Mouse (Mus musculus): ENCODE data around the gene Kera. TPM values are rescaled to one million over a fixed set of nuclear protein-coding genes. Genes with fewer than 3 reads are reported as not detected.

Kera gene
- polyA plus RNA-seq, 1 experiment from 2014 or later = 3.0 TPM

GRCm38 (mm10) chr10:97624381-97624780, 17.7 kb downstream of the Kera start:
- DNase-seq (ENCODE audit: low spot score) = no peak
- no peaks in the 10 kb centered on the region for H3K27me3 ChIP-seq (ENCODE audit: low read depth, poor library complexity, severe bottlenecking)
- H3K27ac ChIP-seq = no peak overlapping the region
- H3K4me1 ChIP-seq = no peaks in the 10 kb centered on the region
- 52% methylated on average over 2 of the region's 2 CpGs for WGBS
- no peak overlapping the region for H3K4me3 ChIP-seq
- H3K36me3 ChIP-seq = no peaks in the 10 kb centered on the region
- no peaks in the 10 kb centered on the region for H3K9me3 ChIP-seq (replicated peaks)

- DNase-seq (ENCODE audit: low spot score) = no peak
- H3K9me3 ChIP-seq (replicated peaks) = no peaks in the 10 kb centered on the region
- no peaks in the 10 kb centered on the region for H3K36me3 ChIP-seq
- no peak overlapping the region for H3K4me3 ChIP-seq
- H3K27ac ChIP-seq = no peak overlapping the region
- no peaks in the 10 kb centered on the region for H3K27me3 ChIP-seq (ENCODE audit: low read depth, poor library complexity, severe bottlenecking)
- WGBS = 54% methylated on average over 4 of the region's 4 CpGs
- no peaks in the 10 kb centered on the region for H3K4me1 ChIP-seq
Observed at GRCm38 (mm10) chr10:97625116-97625515, 18.4 kb downstream of the Kera start.

- Histone ChIP-seq H3K36me3 (no peaks in the 10 kb centered on the region), H3K4me1 (no peaks in the 10 kb centered on the region), H3K27me3 (ENCODE audit: low read depth, poor library complexity, severe bottlenecking) (no peaks in the 10 kb centered on the region), H3K27ac (no peak overlapping the region), H3K4me3 (no peak overlapping the region), H3K9me3 (replicated peaks) (no peaks in the 10 kb centered on the region)
- WGBS = 46% methylated on average over 1 of the region's 1 CpGs
- no peak for DNase-seq (ENCODE audit: low spot score)
Observed at GRCm38 (mm10) chr10:97626543-97626942, 19.9 kb downstream of the Kera start.

GRCm38 (mm10) chr10:97631061-97631460, 24.4 kb downstream of the Kera start:
- H3K4me1 ChIP-seq = no peaks in the 10 kb centered on the region
- H3K4me3 ChIP-seq = no peak overlapping the region
- no peaks in the 10 kb centered on the region for H3K27me3 ChIP-seq (ENCODE audit: low read depth, poor library complexity, severe bottlenecking)
- WGBS = 95% methylated on average over 3 of the region's 3 CpGs
- no peaks in the 10 kb centered on the region for H3K9me3 ChIP-seq (replicated peaks)
- no peak for DNase-seq (ENCODE audit: low spot score)
- no peak overlapping the region for H3K27ac ChIP-seq
- no peaks in the 10 kb centered on the region for H3K36me3 ChIP-seq

GRCm38 (mm10) chr10:97641926-97642325, 35.2 kb downstream of the Kera start:
- no peaks in the 10 kb centered on the region for H3K27me3 ChIP-seq (ENCODE audit: low read depth, poor library complexity, severe bottlenecking)
- DNase-seq (ENCODE audit: low spot score) = no peak
- H3K4me1 ChIP-seq = no peaks in the 10 kb centered on the region
- H3K27ac ChIP-seq = no peak overlapping the region
- 89% methylated on average over 2 of the region's 2 CpGs for whole genome bisulfite sequencing
- no peaks in the 10 kb centered on the region for H3K36me3 ChIP-seq
- no peaks in the 10 kb centered on the region for H3K9me3 ChIP-seq (replicated peaks)
- no peak overlapping the region for H3K4me3 ChIP-seq

- Histone ChIP-seq H3K36me3 (no peaks in the 10 kb centered on the region), H3K4me3 (no peak within 1 kb of the TSS), H3K27ac (no peak within 1 kb of the TSS), H3K4me1 (no peaks in the 10 kb centered on the region), H3K27me3 (ENCODE audit: low read depth, poor library complexity, severe bottlenecking) (no peaks in the 10 kb centered on the region), H3K9me3 (replicated peaks) (no peaks in the 10 kb centered on the region)
- DNase-seq (ENCODE audit: low spot score) = no peak
- WGBS = 91% methylated on average over 2 of the region's 2 CpGs
Observed at GRCm38 (mm10) chr10:97643768-97644167, 37.1 kb downstream of the Kera start, which contains the start of gene Epyc. Gene Epyc, plus strand, starts transcription at chr10:97644068.

GRCm38 (mm10) chr10:97650334-97650733, 43.7 kb downstream of the Kera start:
- WGBS = 50% methylated on average over 2 of the region's 2 CpGs
- Histone ChIP-seq H3K4me3 (no peak overlapping the region), H3K27me3 (ENCODE audit: low read depth, poor library complexity, severe bottlenecking) (no peaks in the 10 kb centered on the region), H3K27ac (no peak overlapping the region), H3K4me1 (no peaks in the 10 kb centered on the region), H3K36me3 (no peaks in the 10 kb centered on the region), H3K9me3 (replicated peaks) (no peaks in the 10 kb centered on the region)
- DNase-seq (ENCODE audit: low spot score) = no peak

GRCm38 (mm10) chr10:97659489-97659888, 52.8 kb downstream of the Kera start:
- WGBS = 90% methylated on average over 1 of the region's 1 CpGs
- no peak overlapping the region for H3K27ac ChIP-seq
- H3K4me1 ChIP-seq = no peaks in the 10 kb centered on the region
- H3K9me3 ChIP-seq (replicated peaks) = no peaks in the 10 kb centered on the region
- no peaks in the 10 kb centered on the region for H3K27me3 ChIP-seq (ENCODE audit: low read depth, poor library complexity, severe bottlenecking)
- no peak for DNase-seq (ENCODE audit: low spot score)
- no peaks in the 10 kb centered on the region for H3K36me3 ChIP-seq
- H3K4me3 ChIP-seq = no peak overlapping the region

Other genes with a start within 250 kb of the Kera start
- 2.4 and 5.2 TPM in 2 replicates for gene Dcn, start 127.3 kb upstream of the Kera start, polyA plus RNA-seq (2016; fragmentation: Nextera tagmentation; extraction: Ambion mirVana)
- 7.9 and 23.5 TPM in 2 replicates for gene Lum, start 41.8 kb upstream of the Kera start, polyA plus RNA-seq (2016; fragmentation: Nextera tagmentation; extraction: Ambion mirVana)
- 0.34 TPM in 1 of 2 replicates, not detected in the other for gene Epyc, start 37.2 kb downstream of the Kera start, polyA plus RNA-seq (2016; fragmentation: Nextera tagmentation; extraction: Ambion mirVana)
- gene Ccer1, start 86.2 kb downstream of the Kera start, polyA plus RNA-seq (2016; fragmentation: Nextera tagmentation; extraction: Ambion mirVana) = not detected in 2 replicates
- not detected in 2 replicates for gene C030005K15Rik, start 119.9 kb downstream of the Kera start, polyA plus RNA-seq (2016; fragmentation: Nextera tagmentation; extraction: Ambion mirVana)

Data from limb, embryonic 10.5 days (tissue).